ENCODE assay signal across 27 mouse cellular contexts in the genomic region with DNA sequence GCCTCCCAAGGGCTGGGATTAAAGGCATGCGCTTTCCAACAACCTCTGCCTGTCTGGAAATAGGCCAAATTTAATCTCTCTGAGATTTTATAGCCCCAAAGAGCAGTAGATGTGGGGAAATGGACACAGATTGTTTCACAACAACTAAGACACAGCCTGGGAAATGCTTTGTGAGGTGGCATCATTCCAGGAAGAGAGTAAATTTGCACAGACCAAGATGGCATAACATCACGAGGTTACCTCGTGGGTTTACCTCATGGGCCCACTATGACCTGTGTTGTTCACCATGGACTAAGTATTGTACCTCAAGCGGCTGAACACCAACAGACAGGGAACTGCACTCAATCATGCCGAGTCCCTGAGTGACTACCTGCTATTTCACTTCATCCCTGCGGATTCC. TPM values are rescaled to one million over a fixed set of nuclear protein-coding genes. Genes with fewer than 3 reads are reported as not detected.
"Had no signal": no experiment of that assay in that cellular context is flagged by ENCODE, and none has a peak within 500 bp of the region (broad histone marks: within the 10 kb centered on the region; RNA-seq: fewer than 3 reads in every experiment).

No protein-coding gene starts in this region.

- DNase-seq: gastrocnemius, adult 2 months; gastrocnemius, postnatal 10 days; gastrocnemius, postnatal 25 days; heart, adult 11 months; heart, adult 2 months; heart, postnatal 14 days; heart, postnatal 36 days; kidney, adult 18-20 months; kidney, adult 8-10 months; kidney, postnatal 10 days; kidney, postnatal 25 days; kidney, postnatal 4 days; liver had no signal

- ATAC-seq: hindbrain, postnatal 0 days; intestine, embryonic 15.5 days; intestine, postnatal 0 days had no signal

- H3K9me3 ChIP-seq: heart, embryonic 13.5 days; heart, embryonic 15.5 days; hindbrain, embryonic 13.5 days; hindbrain, embryonic 15.5 days; intestine, embryonic 15.5 days; limb, embryonic 10.5 days; limb, embryonic 12.5 days had no signal

- H3K4me3 ChIP-seq: gastrocnemius, adult 2 months; heart, adult 2 months; heart, embryonic 13.5 days; heart, embryonic 15.5 days; hindbrain, embryonic 13.5 days; hindbrain, embryonic 15.5 days; intestine, embryonic 15.5 days; layer of hippocampus, adult 2 months; left cerebral cortex, adult 2 months; limb, embryonic 10.5 days; limb, embryonic 12.5 days had no signal

- H3K36me3 ChIP-seq: heart, embryonic 15.5 days; hindbrain, embryonic 13.5 days; hindbrain, embryonic 15.5 days; intestine, embryonic 15.5 days; limb, embryonic 10.5 days; limb, embryonic 12.5 days had no signal

- H3K27ac ChIP-seq: gastrocnemius, adult 2 months; heart, adult 2 months; heart, embryonic 13.5 days; heart, embryonic 15.5 days; hindbrain, embryonic 13.5 days; hindbrain, embryonic 15.5 days; hindbrain, postnatal 0 days; intestine, embryonic 15.5 days; layer of hippocampus, adult 2 months; left cerebral cortex, adult 2 months; limb, embryonic 10.5 days; limb, embryonic 12.5 days; liver, embryonic 14.5 days had no signal

- H3K27me3 ChIP-seq: heart, embryonic 13.5 days; heart, embryonic 15.5 days; hindbrain, embryonic 13.5 days; hindbrain, embryonic 15.5 days; intestine, embryonic 15.5 days; limb, embryonic 12.5 days had no signal

- H3K4me2 ChIP-seq: heart, embryonic 11.5 days; heart, embryonic 13.5 days; heart, embryonic 15.5 days; hindbrain, embryonic 13.5 days; hindbrain, embryonic 15.5 days; intestine, embryonic 15.5 days; limb, embryonic 12.5 days had no signal

- H3K4me1 ChIP-seq: heart, embryonic 13.5 days; heart, embryonic 15.5 days; hindbrain, embryonic 13.5 days; hindbrain, embryonic 15.5 days; intestine, embryonic 15.5 days; limb, embryonic 12.5 days had no signal

- H3K9ac ChIP-seq: heart, embryonic 13.5 days; heart, embryonic 15.5 days; hindbrain, embryonic 13.5 days; hindbrain, embryonic 15.5 days; intestine, embryonic 15.5 days; limb, embryonic 12.5 days; liver, embryonic 14.5 days had no signal

RNA-seq across cellular contexts. Expression of a gene that starts 52.7 kb away (rescaled TPM):
- total RNA-seq: gastrocnemius, adult 2 months; gastrocnemius, postnatal 25 days; hindbrain, postnatal 0 days; layer of hippocampus, adult 2 months; layer of hippocampus, postnatal 25 days had no signal
